Mouse (Mus musculus): Measurements from ENCODE around the gene Ildr1. TPM values are rescaled to one million over a fixed set of nuclear protein-coding genes. Genes with fewer than 3 reads are reported as not detected.

The Ildr1 gene
- total RNA-seq, 2 experiments from 2014 or later: 0.23 to 0.47 TPM

DNA sequence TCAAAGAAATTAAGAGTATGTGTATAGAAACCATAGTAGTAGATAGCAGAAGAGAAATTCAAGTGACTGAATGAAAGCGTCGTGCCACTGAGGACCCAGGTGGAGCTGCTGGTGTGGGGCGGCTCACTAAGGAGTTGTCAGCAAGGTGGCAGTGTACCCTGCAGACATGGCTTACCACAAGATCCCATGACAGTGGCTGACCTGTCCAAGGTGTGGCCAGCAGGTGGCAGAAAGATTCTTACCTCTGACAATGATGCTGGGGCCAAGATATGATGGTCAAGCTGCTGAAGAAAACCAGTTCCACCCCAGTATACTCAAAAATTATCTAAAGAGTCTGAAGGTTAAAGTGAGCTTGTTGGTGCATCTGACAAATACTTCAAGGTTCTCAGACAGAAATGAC is 41.6 kb downstream of the Ildr1 start:
- Histone ChIP-seq H3K4me3 (no peak overlapping the region), H3K27ac (no peak overlapping the region)
- no peak for DNase-seq (ENCODE audit: extremely low spot score in 1 of 2, low spot score in 2 of 2)
- TF ChIP-seq CTCF (IDR thresholded peaks at IDR 0.05): no peak
- intact Hi-C loops (cut with DNase I): no loop called here

- no peak overlapping the region for H3K27ac ChIP-seq
- H3K4me3 ChIP-seq: no peak overlapping the region
- no peak for DNase-seq (ENCODE audit: extremely low spot score in 1 of 2, low spot score in 2 of 2)
- no peak for TF ChIP-seq CTCF (IDR thresholded peaks at IDR 0.05)
- intact Hi-C loops (cut with DNase I): no loop called here
Observed at GRCm38 (mm10) chr16:36739404-36739930, 45.7 kb downstream of the Ildr1 start.

DNA sequence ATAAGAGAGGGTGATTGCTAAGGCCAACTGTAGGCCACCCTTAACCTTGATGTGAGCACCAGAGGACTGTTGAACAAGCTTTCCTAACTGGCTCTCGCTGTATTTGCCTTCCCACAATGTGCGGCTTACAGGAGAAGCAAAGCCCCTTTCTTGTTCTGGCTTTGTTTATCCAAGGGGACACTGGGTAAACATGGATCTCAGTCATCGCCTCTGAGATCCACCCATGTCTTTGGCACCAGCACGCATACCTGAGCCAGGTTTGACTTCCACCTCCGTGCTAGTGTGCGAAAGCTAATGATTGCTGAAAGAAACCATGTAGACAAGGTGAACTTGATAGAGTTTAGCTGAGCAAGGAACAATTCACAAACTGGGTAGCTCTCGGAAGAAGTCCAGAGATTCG is 49.8 kb downstream of the Ildr1 start:
- Histone ChIP-seq H3K4me3 (no peak overlapping the region), H3K27ac (no peak overlapping the region)
- no peak for TF ChIP-seq CTCF (IDR thresholded peaks at IDR 0.05)
- intact Hi-C loops (cut with DNase I): no loop called here
- no peak for DNase-seq (ENCODE audit: extremely low spot score in 1 of 2, low spot score in 2 of 2)

DNA sequence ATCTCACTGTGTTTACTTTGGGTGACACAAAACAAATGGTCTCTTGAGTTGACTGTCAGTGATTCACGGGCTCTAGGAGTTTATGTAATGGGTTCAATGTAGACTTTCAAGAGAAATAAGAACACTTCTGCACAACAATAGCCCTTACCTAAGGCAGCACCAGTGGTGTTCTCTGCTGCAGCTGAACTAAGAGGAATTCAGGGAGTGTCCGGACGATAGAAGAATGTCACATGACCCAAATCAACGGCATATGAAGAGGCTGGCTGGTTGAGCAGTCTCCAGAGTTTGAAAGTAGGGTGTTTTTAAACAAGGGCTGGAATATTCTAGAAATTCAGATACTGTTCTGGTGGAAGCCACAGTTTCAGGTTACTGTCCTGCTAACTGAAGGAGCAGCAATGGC is 53.3 kb downstream of the Ildr1 start:
- no peak for DNase-seq (ENCODE audit: extremely low spot score in 1 of 2, low spot score in 2 of 2)
- H3K27ac ChIP-seq: no peak overlapping the region
- no peak overlapping the region for H3K4me3 ChIP-seq
- TF ChIP-seq CTCF (IDR thresholded peaks at IDR 0.05): no peak
- intact Hi-C loops (cut with DNase I): no loop called here

GRCm38 (mm10) chr16:36747767-36748166 is 54.0 kb downstream of the Ildr1 start:
- H3K4me3 ChIP-seq: no peak overlapping the region
- intact Hi-C loops (cut with DNase I): no loop called here
- no peak for TF ChIP-seq CTCF (IDR thresholded peaks at IDR 0.05)
- DNase-seq (ENCODE audit: extremely low spot score in 1 of 2, low spot score in 2 of 2): no peak
- no peak overlapping the region for H3K27ac ChIP-seq

DNA sequence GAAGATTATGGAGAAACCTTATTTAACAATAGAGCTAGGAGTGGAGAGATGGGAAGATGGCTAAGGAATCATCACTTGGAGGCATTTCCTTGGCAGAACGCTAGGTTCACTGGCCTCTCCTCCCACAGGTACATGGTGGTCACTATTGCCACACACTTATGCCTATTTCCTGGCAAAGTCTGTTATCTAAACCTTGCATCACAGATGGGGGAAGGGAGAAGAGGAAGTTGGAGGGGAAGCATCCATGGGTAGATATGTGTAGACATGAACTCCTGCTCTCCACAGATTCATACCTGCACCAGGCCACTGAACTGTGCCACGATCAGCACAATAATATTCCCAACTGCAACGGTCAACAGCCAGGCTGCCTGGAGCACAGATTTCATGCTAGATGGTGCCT is 58.2 kb downstream of the Ildr1 start:
- intact Hi-C loops (cut with DNase I): no loop called here

DNA sequence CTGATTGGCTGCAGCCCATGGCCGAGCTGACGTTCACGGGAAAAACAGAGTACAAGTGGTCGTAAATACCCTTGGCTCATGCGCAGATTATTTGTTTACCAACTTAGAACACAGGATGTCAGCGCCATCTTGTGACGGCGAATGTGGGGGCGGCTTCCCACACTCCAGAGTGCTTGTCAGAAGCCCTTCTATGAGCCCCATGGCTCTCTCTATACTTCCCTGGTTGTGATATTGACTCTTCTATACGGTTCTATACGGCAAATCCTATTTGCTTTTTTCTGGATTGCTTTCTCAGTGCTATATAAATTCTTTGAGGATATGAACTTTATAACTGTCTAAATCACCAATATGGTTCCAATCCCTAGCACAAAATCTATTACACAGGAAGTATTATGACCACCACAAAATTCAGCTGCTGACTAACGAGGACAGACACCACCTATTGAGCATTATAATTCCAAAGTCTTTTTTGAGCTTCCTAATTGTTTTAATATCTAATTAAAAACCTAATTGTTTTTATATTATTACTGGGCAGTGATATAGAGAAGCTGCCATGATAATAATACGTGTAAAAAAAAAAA is 76.5 kb downstream of the Ildr1 start:
- no peak for TF ChIP-seq CTCF (IDR thresholded peaks at IDR 0.05)
- intact Hi-C loops (cut with DNase I): no loop called here
- DNase-seq (ENCODE audit: extremely low spot score in 1 of 2, low spot score in 2 of 2): no peak
- peak overlapping the region; percentile 6; the same call in 1 of the 2 replicates for H3K27ac ChIP-seq
- no peak overlapping the region for H3K4me3 ChIP-seq

More for the DNA sequence above, 58.2 kb downstream of the Ildr1 start:
- no peak overlapping the region for H3K27ac ChIP-seq
- DNase-seq (ENCODE audit: extremely low spot score in 1 of 2, low spot score in 2 of 2): no peak
- H3K4me3 ChIP-seq: no peak overlapping the region
- TF ChIP-seq CTCF (IDR thresholded peaks at IDR 0.05): no peak

- intact Hi-C loops (cut with DNase I): no loop called here
- no peak for TF ChIP-seq CTCF (IDR thresholded peaks at IDR 0.05)
- DNase-seq (ENCODE audit: extremely low spot score in 1 of 2, low spot score in 2 of 2): peak in 1 of 2 experiments; percentile 24
- Histone ChIP-seq H3K27ac (no peak overlapping the region), H3K4me3 (no peak overlapping the region)
Observed at GRCm38 (mm10) chr16:36770830-36771229, 77.1 kb downstream of the Ildr1 start.

DNA sequence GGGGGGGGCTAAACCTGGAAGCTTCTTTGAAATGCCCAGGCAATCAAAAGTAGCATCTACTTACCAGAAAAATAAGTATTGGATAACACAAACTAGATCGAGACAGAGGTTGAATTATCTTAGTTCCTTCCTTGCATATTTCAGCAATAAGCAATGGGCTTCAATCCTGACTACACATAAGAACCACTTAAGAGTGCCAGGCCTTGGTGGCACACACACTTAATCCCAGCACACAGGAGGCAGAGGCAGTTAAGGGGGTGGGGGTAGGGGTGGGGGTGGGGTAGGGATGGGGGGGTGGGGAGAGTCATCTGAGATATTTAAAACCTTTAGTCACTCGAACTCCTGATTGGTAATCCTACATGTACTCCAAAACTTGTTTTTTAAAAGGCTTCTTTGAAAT is 77.5 kb downstream of the Ildr1 start:
- no peak overlapping the region for H3K27ac ChIP-seq
- intact Hi-C loops (cut with DNase I): no loop called here

DNA sequence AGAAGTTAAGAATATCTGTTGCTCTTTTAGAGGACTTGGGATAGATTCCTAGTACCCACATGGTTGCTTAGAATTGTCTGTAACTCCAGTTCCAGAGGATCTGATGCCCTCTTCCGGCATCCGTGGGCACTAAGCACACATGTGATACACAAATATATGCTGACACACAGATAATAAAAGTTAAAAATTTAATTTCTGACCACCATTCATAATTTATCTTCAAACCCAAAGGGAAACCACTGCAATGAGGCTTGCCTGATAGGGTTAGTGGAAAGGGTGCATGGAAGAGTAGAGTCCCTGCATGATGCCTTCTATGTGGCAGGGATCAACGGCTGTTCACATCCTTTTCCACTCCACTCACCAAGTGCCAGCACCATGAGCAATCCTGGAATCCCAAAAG is 77.9 kb downstream of the Ildr1 start:
- DNase-seq (ENCODE audit: extremely low spot score in 1 of 2, low spot score in 2 of 2): no peak
- TF ChIP-seq CTCF (IDR thresholded peaks at IDR 0.05): no peak
- intact Hi-C loops (cut with DNase I): no loop called here
- H3K27ac ChIP-seq: no peak overlapping the region
- no peak overlapping the region for H3K4me3 ChIP-seq

More for the DNA sequence above, 77.5 kb downstream of the Ildr1 start:
- no peak for DNase-seq (ENCODE audit: extremely low spot score in 1 of 2, low spot score in 2 of 2)
- no peak overlapping the region for H3K4me3 ChIP-seq
- no peak for TF ChIP-seq CTCF (IDR thresholded peaks at IDR 0.05)

DNA sequence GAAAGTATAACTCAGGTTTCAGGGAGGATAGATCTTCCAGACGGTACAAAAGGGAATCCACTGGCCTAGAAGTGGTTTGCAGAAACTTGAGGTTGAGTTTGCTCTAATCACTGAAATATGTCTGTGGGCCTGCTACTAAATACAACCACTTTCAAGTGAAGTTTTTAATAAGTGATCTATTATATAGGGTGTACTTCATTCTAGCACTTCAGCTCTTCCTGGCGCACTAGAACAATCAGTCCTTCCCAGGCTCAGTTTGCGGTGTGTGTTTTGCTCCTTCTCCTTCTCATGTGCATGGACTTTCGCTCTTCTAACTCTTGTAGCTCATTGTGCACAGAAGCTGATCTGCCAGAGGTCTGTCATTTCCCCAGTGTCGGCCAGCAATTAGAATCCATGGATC is 79.2 kb downstream of the Ildr1 start:
- Histone ChIP-seq H3K27ac (no peak overlapping the region), H3K4me3 (no peak overlapping the region)
- DNase-seq (ENCODE audit: extremely low spot score in 1 of 2, low spot score in 2 of 2): no peak
- TF ChIP-seq CTCF (IDR thresholded peaks at IDR 0.05): no peak
- intact Hi-C loops (cut with DNase I): no loop called here

DNA sequence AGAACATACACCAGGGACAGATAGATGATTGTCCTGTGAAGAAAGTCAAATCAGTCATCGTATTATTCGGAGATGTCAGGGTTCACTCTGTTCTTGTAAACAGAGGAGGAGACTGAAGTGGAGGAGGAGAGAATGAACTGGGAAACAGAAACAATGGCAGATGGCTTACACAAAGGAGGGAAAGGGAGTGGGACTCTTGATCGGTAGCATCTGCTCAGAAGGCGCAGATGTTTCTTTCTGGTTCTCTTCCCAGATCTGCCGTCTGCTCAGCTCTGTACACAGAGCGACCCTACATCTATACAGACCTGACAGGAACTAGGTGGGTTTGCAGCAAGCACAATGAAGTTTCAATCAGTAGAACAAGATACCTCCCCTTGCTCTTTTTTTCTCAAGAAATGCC is 81.9 kb downstream of the Ildr1 start:
- TF ChIP-seq CTCF (IDR thresholded peaks at IDR 0.05): no peak
- no peak overlapping the region for H3K4me3 ChIP-seq
- no peak for DNase-seq (ENCODE audit: extremely low spot score in 1 of 2, low spot score in 2 of 2)
- intact Hi-C loops (cut with DNase I): no loop called here
- H3K27ac ChIP-seq: no peak overlapping the region

Other genes starting within 250 kb of the Ildr1 start
- not detected for gene Stfa3, start 238.6 kb upstream of the Ildr1 start, total RNA-seq (2021)
- gene Casr, start 131.8 kb upstream of the Ildr1 start, total RNA-seq (2021): 1 to 10 TPM in 1 of 2 experiments, under 1 TPM in 1; 0.75 to 1.5 TPM
- gene Cd86, start 27.9 kb upstream of the Ildr1 start, total RNA-seq (2021): 1 to 10 TPM; 1.6 to 1.7 TPM
- 10 to 100 TPM; 36.5 to 40.2 TPM for gene Slc15a2, start 91.0 kb downstream of the Ildr1 start, total RNA-seq (2021)
- gene Iqcb1, start 134.4 kb downstream of the Ildr1 start, total RNA-seq (2021): 10 to 100 TPM; 41.9 to 49.2 TPM
- gene Eaf2, start 181.0 kb downstream of the Ildr1 start, total RNA-seq (2021): 1 to 10 TPM; 1.3 to 1.4 TPM
- gene Golgb1, start 181.2 kb downstream of the Ildr1 start, total RNA-seq (2021): 10 to 100 TPM; 77.8 to 92.1 TPM
- gene Hcls1, start 241.0 kb downstream of the Ildr1 start, total RNA-seq (2021): 1 to 10 TPM; 3.6 to 3.7 TPM